Mouse (Mus musculus) thymus, postnatal 4 days (tissue): ENCODE results near the gene Dvl2.
A peak's percentile ranks its signal among the peaks of the same experiment; 100 is the strongest.
"Not testable (repeated sequence)": the region's sequence is repeated elsewhere in the genome, so short reads cannot be mapped to it uniquely, and the experiment has no call there.

Experiments
- DNase-seq: peaks from one replicate; pipeline ENCODE4 v3.0.0; 2021

The Dvl2 gene

DNA sequence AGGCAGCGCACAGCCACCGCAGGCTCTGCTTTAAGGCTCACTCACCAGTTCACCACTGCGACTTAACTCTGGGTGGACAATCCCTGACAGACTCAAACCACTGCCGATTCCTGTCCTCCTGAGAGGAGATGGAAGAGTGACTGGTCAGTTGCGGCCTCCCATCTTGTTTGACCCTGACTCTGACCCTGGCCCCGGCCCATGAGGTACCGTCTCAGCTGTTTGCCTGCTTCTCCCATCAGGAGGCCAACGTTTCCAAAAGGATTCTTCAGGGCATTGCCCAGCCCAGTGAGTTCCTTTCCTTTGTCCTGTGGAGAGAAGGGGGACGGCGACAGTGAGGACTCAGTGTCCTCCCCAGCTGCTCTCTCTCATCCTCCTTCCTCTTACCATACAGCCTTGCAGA lies 10.6 kb downstream of the Dvl2 start:
- no peak for DNase-seq

- DNase-seq: no peak
Observed at GRCm38 (mm10) chr11:70012931-70013330, 12.5 kb downstream of the Dvl2 start.

- no peak for DNase-seq
Observed at GRCm38 (mm10) chr11:70013408-70013807, 13.0 kb downstream of the Dvl2 start.

DNA sequence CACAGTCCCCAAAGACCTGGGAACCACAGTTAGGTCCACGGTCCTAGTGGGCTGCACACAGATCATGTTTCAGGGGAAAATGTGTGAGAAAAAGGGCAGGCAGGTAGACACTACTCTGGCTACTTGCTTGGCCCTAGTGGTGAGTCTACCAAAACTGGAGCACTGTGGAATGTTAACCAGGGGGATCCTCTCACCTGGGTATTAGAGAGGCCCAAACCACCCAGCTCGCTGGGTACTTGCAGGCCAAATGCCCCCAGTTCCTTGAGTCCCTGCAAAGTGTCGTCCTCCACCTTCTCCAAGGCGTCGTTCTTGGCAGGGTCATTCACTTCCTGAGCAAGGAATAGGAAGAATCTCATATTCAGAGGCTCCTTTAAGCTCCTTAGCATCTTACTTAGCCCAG lies 13.7 kb downstream of the Dvl2 start:
- no peak for DNase-seq

- peak; percentile 92 for DNase-seq
Observed at GRCm38 (mm10) chr11:70014880-70015558, 14.6 kb downstream of the Dvl2 start, which contains the start of gene Acadvl. Gene Acadvl (minus strand): TSS chr11:70015411.

GRCm38 (mm10) chr11:70015677-70016076 lies 15.3 kb downstream of the Dvl2 start:
- no peak for DNase-seq

- DNase-seq: not testable (repeated sequence)
Observed at GRCm38 (mm10) chr11:70016177-70016576, 15.8 kb downstream of the Dvl2 start.

- DNase-seq: no peak
Observed at GRCm38 (mm10) chr11:70016669-70017068, 16.3 kb downstream of the Dvl2 start, which contains the start of gene Dlg4. Gene Dlg4 (plus strand): TSS chr11:70016942.

DNA sequence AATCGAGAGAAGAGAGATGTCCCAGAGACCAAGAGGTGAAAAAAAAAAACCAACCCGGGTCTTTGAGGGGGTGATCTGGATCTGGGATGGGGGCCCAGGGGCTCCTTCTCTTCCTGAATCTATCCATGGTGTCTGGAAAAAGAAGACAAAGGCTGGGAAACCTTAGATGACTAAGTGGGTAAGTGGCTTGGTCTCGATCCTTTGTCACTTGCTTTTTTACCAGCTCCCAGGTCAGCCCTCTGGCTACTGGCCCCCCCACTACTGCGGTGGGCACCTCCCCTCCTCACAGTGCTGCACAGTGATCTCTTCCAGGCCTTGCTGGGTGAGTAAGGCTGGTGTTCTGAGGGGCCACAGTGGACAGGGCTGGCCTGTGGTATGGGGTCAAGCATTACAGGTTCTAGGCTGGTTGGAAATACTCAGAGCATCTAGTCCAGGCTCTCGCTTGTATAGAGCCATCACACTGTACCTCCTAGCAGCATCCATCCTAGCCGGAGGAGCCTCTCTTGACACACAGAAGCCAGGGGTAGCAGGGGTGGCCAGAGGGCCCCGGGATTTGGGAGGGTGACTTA lies 16.9 kb downstream of the Dvl2 start:
- no peak for DNase-seq

- peak; percentile 72 for DNase-seq
Observed at GRCm38 (mm10) chr11:70018131-70018990, 18.0 kb downstream of the Dvl2 start.

GRCm38 (mm10) chr11:70019495-70020021 lies 19.2 kb downstream of the Dvl2 start:
- no peak for DNase-seq

GRCm38 (mm10) chr11:70020022-70020631 lies 19.7 kb downstream of the Dvl2 start:
- DNase-seq: peak; percentile 81

DNA sequence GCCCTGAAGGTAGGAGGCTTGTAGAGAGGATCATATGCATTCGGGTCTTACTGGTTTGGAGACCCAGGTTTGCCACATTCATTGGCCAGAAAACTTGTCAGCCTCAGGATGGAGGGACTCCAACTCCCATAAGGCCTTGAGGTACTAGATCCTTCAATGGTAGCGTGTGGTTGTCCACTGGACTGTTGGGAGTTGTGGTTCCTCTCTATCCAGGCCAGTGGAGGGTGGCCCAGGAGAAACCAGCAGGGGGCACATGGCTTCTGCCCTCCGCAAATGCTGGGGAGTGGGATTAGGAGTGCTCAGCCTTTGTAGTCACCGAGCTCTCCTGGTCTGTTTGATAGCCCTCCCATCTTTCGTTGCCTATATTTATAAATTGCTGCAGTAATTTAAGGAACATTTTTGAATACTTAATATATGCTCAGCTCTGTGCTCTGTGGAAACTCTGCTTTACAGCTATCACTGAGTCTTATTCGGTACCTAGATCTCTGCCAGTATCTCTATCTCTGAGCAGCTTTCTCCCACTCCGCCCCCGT lies 20.4 kb downstream of the Dvl2 start:
- DNase-seq: peak; percentile 82

DNA sequence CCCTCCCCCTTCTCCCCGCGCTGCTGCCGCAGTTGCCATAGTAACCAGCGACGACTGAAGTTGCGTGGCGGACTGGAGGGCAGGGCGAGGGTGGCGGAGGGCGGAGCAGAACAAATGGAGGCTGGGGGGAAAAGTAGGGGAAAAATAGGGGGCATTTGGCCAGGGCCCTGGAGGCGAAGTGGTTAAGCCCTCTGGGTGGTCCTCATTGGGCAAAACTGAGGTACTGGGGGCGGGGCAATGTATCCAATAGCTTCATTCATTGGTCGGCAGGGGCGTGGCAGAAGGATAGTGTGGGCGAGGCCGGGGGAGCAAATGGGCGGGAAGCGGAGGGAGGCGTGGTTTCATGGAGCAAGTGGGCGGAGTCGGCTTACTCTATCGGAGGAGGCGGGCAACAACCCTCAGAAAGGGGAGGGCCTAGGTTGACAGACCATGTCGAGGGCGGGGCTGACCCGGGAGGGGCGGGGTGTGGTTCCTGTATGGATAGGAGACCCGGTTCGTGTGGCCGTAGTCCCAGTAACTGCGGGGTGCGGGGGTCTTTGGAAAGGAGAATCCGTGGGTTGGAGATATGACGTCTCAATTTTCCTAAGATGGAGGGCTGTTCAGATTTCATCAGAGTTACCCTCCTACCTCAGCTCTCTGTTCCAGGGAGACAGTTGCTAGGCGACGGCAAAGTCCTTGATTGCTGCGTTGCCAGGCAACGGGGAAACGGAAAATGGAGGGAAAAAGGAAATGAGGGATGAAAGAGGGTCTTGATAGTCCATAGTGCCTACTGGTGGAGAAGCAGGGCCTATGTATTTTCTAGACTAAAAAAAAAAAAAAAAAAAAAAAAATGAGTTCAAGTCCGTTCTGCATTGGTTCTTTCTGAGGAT lies 21.1 kb downstream of the Dvl2 start:
- DNase-seq: peak; percentile 98

- DNase-seq: peak; percentile 73
Observed at GRCm38 (mm10) chr11:70023481-70024150, 23.2 kb downstream of the Dvl2 start.

GRCm38 (mm10) chr11:70024151-70024514 lies 23.7 kb downstream of the Dvl2 start:
- no peak for DNase-seq

DNA sequence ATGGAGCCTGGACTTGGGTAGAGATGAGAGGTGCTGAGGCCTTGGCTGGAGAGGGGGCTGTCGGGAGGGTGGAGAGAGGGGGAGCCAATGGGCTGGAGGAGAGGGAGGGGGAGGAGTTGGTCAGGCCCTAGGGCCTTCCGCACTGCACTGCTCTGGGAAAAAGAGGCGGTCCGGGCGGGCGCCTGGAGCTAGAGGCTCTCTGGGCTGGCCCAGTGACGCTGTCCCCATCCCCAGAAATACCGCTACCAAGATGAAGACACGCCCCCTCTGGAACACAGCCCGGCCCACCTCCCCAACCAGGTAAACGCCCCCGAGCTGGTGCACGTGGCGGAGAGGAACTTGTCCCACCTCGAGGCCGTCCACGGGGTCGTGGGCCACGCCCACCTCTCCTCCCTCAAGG lies 26.3 kb downstream of the Dvl2 start:
- no peak for DNase-seq

DNA sequence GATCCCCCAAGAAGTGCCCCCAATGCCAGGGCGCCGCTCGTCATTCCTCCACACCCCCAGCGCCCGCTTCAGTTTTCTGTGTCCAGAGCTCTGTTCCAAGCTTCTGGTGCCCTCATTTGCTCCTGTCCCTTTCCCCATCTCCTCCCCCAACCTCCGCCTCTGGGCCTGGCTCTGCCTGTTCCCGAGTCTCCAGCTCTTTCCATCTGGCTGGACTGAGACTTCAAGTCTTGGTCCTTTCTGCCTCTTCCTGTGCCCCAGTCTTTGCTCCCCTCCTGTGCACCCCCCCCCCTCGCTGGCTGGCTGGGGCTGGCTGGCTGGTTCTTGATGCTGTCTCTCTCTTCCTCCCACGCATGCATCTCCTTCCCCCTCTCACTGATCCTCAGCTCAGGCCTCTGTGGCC lies 27.0 kb downstream of the Dvl2 start:
- peak; percentile 57 for DNase-seq

GRCm38 (mm10) chr11:70028401-70029129 lies 28.2 kb downstream of the Dvl2 start:
- no peak for DNase-seq

DNA sequence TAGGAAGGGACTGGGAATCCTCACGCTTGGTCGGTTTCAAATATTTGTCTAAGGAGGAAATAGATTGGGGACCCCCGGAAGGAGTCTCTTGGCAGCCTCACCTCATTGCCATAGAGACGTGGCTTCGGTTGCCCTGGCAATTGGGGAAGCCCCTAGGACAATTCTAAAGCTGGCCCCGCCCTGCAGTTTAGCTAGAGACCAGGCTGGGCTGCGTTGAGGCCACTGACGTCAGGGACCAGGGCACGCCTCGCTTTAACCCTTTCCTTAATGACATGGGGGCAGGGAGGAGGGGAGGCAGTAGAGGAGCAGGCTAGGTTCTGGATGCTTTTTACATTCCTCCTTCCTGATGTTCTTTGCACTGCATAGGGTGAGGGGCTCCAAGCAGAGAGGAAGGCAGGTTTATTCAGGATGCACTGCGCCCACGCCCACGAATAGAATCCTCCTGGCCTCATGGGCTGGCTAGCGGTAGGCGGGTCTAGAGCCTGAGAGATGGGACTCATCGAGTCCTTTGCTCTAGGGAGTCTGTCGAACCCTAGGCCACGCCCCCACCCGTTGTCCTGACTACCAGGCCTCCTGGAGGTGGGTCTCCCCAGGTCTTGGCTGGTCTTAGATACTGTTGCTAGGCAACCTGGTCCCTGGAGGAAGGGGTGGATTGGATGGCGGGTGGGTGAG lies 28.9 kb downstream of the Dvl2 start:
- DNase-seq: peak; percentile 75
